Mouse (Mus musculus): ENCODE data around the gene Bend7. TPM values are rescaled to one million over a fixed set of nuclear protein-coding genes. Genes with fewer than 3 reads are reported as not detected.

The Bend7 gene
- not detected in 4 replicates for total RNA-seq (2023)

DNA sequence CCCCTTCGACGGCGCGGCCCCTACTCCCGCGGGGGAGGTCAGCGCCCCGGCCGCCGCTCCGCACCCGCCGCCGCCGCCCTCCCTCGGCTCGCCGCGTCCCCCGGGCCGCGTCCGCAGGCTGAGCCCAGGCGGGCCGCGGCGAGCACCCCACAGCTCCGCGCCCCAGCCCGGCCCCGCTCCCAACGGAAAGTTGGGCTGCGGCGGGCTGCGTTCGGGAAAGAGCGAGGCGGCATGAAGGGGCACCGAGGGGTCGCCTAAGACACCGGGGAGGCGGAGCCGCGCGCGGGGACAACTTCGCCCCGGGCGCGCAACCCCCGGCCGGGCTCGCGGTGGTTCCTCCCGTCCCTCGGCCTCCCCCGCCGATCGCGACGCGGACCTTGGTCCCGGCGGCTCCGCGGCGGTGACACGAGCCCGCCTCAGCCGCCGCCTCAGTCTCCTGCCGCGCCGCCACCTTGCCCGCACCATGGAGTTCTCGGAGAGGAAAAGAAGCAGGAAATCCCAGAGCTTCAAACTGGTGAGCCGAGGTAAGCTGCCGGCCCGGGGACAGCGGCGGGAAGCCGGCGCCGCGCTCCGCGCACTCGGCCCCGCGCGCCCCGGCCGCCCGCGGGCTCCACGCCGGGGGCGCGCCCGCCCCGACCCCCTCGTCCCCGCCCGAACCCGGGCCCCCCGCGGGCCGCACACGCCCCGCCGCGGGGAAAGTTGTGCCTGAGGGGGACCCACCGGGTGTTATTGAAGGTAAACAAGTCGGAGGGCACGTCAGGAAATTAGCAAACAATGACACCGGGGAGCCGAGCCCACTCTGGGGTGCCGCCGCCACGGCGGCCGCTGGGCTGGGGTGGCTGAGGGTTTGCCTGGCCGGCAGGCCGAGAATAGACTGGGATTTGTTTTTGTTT, at the start of gene Bend7:
Gene Bend7 (plus strand): TSS at position 63 of the 893 bp plus-strand sequence.

Other genes with a start within 250 kb of the Bend7 start
- 36.7 to 39.3 TPM (median 38.6 TPM) in 4 replicates for gene Prpf18, start 65.7 kb upstream of the Bend7 start, total RNA-seq (2023)
- gene Sephs1, start 163.7 kb downstream of the Bend7 start, total RNA-seq (2023): 17.9 to 21.7 TPM (median 19.6 TPM) in 4 replicates
- 38.5 to 48.5 TPM (median 45.3 TPM) in 4 replicates for gene Phyh, start 201.2 kb downstream of the Bend7 start, total RNA-seq (2023)

Measured in B cell, adult 62 days (primary cell).